Mouse (Mus musculus): ENCODE measurements around the gene Trp53bp2. TPM values are rescaled to one million over a fixed set of nuclear protein-coding genes. Genes with fewer than 3 reads are reported as not detected.

The Trp53bp2 gene
- polyA plus RNA-seq, 1 experiment from 2014 or later = 25.1 TPM

GRCm38 (mm10) chr1:182503206-182503900 is 94.4 kb downstream of the Trp53bp2 start:
- ATAC-seq (ENCODE audit: insufficient number of reproducible peaks, low FRiP score, low TSS enrichment, low read depth) = no peak
- H3K9me3 ChIP-seq (replicated peaks) = no peaks in the 10 kb centered on the region
- no peaks in the 10 kb centered on the region for H3K27me3 ChIP-seq
- peaks cover 38% of the 10 kb centered on the region for H3K4me1 ChIP-seq
- no peak overlapping the region for H3K27ac ChIP-seq (replicated peaks)
- H3K9ac ChIP-seq = no peak overlapping the region
- peaks cover 10% of the 10 kb centered on the region; the same call in 1 of the 2 replicates for H3K36me3 ChIP-seq
- H3K4me3 ChIP-seq (replicated peaks) = no peak overlapping the region
- 79% methylated on average over 13 of the region's 13 CpGs for WGBS
- no peak overlapping the region for H3K4me2 ChIP-seq (replicated peaks)

- Histone ChIP-seq H3K4me1 (peaks cover 38% of the 10 kb centered on the region), H3K9me3 (replicated peaks) (no peaks in the 10 kb centered on the region), H3K27me3 (no peaks in the 10 kb centered on the region), H3K4me3 (replicated peaks) (no peak overlapping the region), H3K4me2 (replicated peaks) (no peak overlapping the region), H3K9ac (no peak overlapping the region), H3K36me3 (peaks cover 18% of the 10 kb centered on the region), H3K27ac (replicated peaks) (peak overlapping the region; percentile 17; the same call in 1 of the 2 replicates)
- peak; percentile 51; the same call in 1 of the 2 replicates for ATAC-seq (ENCODE audit: insufficient number of reproducible peaks, low FRiP score, low TSS enrichment, low read depth)
- WGBS = 15% methylated on average over 4 of the region's 4 CpGs
These were observed 95.3 kb downstream of the Trp53bp2 start for GRCm38 (mm10) chr1:182504223-182504622.

GRCm38 (mm10) chr1:182505291-182505690 is 96.3 kb downstream of the Trp53bp2 start:
- Histone ChIP-seq H3K9ac (no peak overlapping the region), H3K36me3 (peaks cover 29% of the 10 kb centered on the region), H3K9me3 (replicated peaks) (no peaks in the 10 kb centered on the region), H3K4me3 (replicated peaks) (no peak overlapping the region), H3K4me1 (peaks cover 36% of the 10 kb centered on the region), H3K27me3 (no peaks in the 10 kb centered on the region), H3K27ac (replicated peaks) (no peak overlapping the region), H3K4me2 (replicated peaks) (no peak overlapping the region)
- WGBS = 86% methylated on average over 3 of the region's 3 CpGs
- no peak for ATAC-seq (ENCODE audit: insufficient number of reproducible peaks, low FRiP score, low TSS enrichment, low read depth)

- no peak overlapping the region for H3K4me3 ChIP-seq (replicated peaks)
- no peak overlapping the region for H3K4me2 ChIP-seq (replicated peaks)
- H3K9me3 ChIP-seq (replicated peaks) = no peaks in the 10 kb centered on the region
- peak overlapping the region; percentile 55 for H3K27ac ChIP-seq (replicated peaks)
- 60% methylated on average over 7 of the region's 7 CpGs for WGBS
- no peaks in the 10 kb centered on the region for H3K27me3 ChIP-seq
- no peak; the same call in 1 of the 2 replicates for ATAC-seq (ENCODE audit: insufficient number of reproducible peaks, low FRiP score, low TSS enrichment, low read depth)
- H3K4me1 ChIP-seq = peaks cover 35% of the 10 kb centered on the region
- no peak overlapping the region for H3K9ac ChIP-seq
- peaks cover 40% of the 10 kb centered on the region for H3K36me3 ChIP-seq
These were observed 97.4 kb downstream of the Trp53bp2 start for GRCm38 (mm10) chr1:182506229-182506986.

GRCm38 (mm10) chr1:182509110-182509797 is 100.3 kb downstream of the Trp53bp2 start:
- Histone ChIP-seq H3K36me3 (peaks cover 53% of the 10 kb centered on the region), H3K9ac (no peak overlapping the region), H3K27ac (replicated peaks) (no peak overlapping the region), H3K4me1 (peaks cover 32% of the 10 kb centered on the region), H3K4me3 (replicated peaks) (no peak overlapping the region), H3K4me2 (replicated peaks) (no peak overlapping the region), H3K9me3 (replicated peaks) (no peaks in the 10 kb centered on the region), H3K27me3 (no peaks in the 10 kb centered on the region)
- WGBS = 71% methylated on average over 10 of the region's 10 CpGs
- no peak for ATAC-seq (ENCODE audit: insufficient number of reproducible peaks, low FRiP score, low TSS enrichment, low read depth)

- Histone ChIP-seq H3K9me3 (replicated peaks) (no peaks in the 10 kb centered on the region), H3K4me2 (replicated peaks) (no peak overlapping the region), H3K9ac (no peak overlapping the region), H3K4me1 (peaks cover 30% of the 10 kb centered on the region), H3K27me3 (no peaks in the 10 kb centered on the region), H3K4me3 (replicated peaks) (no peak overlapping the region), H3K27ac (replicated peaks) (no peak overlapping the region), H3K36me3 (peaks cover 55% of the 10 kb centered on the region)
- WGBS = 70% methylated on average over 2 of the region's 2 CpGs
- no peak for ATAC-seq (ENCODE audit: insufficient number of reproducible peaks, low FRiP score, low TSS enrichment, low read depth)
These were observed 102.1 kb downstream of the Trp53bp2 start for GRCm38 (mm10) chr1:182511073-182511472.

- H3K27me3 ChIP-seq = no peaks in the 10 kb centered on the region
- H3K4me1 ChIP-seq = peaks cover 27% of the 10 kb centered on the region
- H3K4me3 ChIP-seq (replicated peaks) = no peak overlapping the region
- 67% methylated on average over 8 of the region's 8 CpGs for WGBS
- H3K9ac ChIP-seq = no peak overlapping the region
- no peak overlapping the region for H3K4me2 ChIP-seq (replicated peaks)
- no peaks in the 10 kb centered on the region for H3K9me3 ChIP-seq (replicated peaks)
- no peak for ATAC-seq (ENCODE audit: insufficient number of reproducible peaks, low FRiP score, low TSS enrichment, low read depth)
- H3K27ac ChIP-seq (replicated peaks) = no peak overlapping the region
- peaks cover 55% of the 10 kb centered on the region for H3K36me3 ChIP-seq
These were observed 102.8 kb downstream of the Trp53bp2 start for GRCm38 (mm10) chr1:182511778-182512177.

Other genes starting within 250 kb of the Trp53bp2 start
- gene Vmn1r1, start 244.7 kb upstream of the Trp53bp2 start, polyA plus RNA-seq (2015; fragmentation: Nextera tagmentation; extraction: Ambion mirVana) = not detected in 2 replicates
- 142 and 143 TPM in 2 replicates for gene Degs1, start 126.4 kb upstream of the Trp53bp2 start, polyA plus RNA-seq (2015; fragmentation: Nextera tagmentation; extraction: Ambion mirVana)
- gene Fbxo28, start 67.5 kb upstream of the Trp53bp2 start, polyA plus RNA-seq (2015; fragmentation: Nextera tagmentation; extraction: Ambion mirVana) = 21.1 and 22.0 TPM in 2 replicates
- gene Capn2, start 108.4 kb downstream of the Trp53bp2 start, polyA plus RNA-seq (2015; fragmentation: Nextera tagmentation; extraction: Ambion mirVana) = 132 and 134 TPM in 2 replicates
- gene Capn8, start 155.8 kb downstream of the Trp53bp2 start, polyA plus RNA-seq (2015; fragmentation: Nextera tagmentation; extraction: Ambion mirVana) = 0.71 and 0.77 TPM in 2 replicates

All from embryonic facial prominence, embryonic 15.5 days (tissue).